Mouse (Mus musculus) cortical plate, adult 2 months (tissue): Measurements from ENCODE around the gene Tex264.

Experiments
- CTCF ChIP-seq: fragments of 200-500 bp; IDR thresholded peaks from 2 replicates; pipeline ENCODE4 v1.5.1; 2011; ENCODE audit warnings: mild to moderate bottlenecking, control low read depth, low read length; ENCODE audit not compliant: insufficient read depth; ENCODE audit errors: extremely low read depth
- POLR2A ChIP-seq: fragments of 200-500 bp; IDR thresholded peaks from 2 replicates; pipeline ENCODE4 v1.6.1; 2011; ENCODE audit warnings: mild to moderate bottlenecking, low read length, control low read depth; ENCODE audit not compliant: insufficient read depth; ENCODE audit errors: extremely low read depth

GRCm38 (mm10) chr9:106616306-106616705, 69.4 kb downstream of the Tex264 start:
- no peak for TF ChIP-seq POLR2A
- no peak for TF ChIP-seq CTCF
